Mouse (Mus musculus): ENCODE data around the gene Try5.
"Not testable (repeated sequence)": the region's sequence is repeated elsewhere in the genome, so short reads cannot be mapped to it uniquely, and the experiment has no call there.

Gene Try5

DNA sequence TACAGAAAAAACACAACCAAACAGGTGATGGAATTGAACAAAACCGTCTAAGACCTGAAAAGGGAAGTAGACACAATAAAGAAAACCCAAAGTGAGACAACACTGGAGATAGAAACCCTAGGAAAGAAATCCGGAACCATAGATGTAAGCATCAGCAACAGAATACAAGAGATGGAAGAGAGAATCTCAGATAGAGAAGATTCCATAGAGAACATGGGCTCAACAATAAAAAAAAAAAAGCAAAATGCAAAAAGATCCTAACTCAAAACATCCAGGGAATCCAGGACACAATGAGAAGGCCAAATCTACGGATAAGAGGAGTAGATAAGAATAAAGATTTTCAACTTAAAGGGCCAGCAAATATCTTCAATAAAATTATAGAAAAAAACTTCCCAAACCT is at the start of gene Try5:
Gene Try5, minus strand, starts transcription at position 101 of the 400 bp plus-strand sequence.
- not testable (repeated sequence) for DNase-seq

DNA sequence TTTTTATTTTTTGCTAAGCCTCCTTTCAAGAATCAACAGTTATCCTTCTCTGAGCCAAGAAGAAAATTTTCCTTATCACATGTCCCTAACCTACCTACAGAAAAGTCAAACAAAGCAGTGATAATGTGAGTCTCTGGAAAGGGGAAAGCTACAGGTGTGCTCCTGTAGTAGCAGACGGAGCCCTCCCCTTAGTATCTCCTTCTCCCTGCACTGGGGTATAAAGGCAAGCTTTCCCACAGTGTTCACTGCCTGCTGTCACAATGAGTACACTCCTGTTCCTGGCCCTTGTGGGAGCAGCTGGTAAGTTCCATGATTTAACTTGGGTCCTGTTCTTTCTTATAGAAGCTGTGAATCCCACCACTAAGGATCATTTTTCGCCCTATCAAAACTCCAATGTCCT is 37.3 kb upstream of the Try5 start, which contains the start of gene Try10:
Gene Try10, plus strand, starts transcription at position 174 of the 400 bp plus-strand sequence.
- no peak for DNase-seq

DNA sequence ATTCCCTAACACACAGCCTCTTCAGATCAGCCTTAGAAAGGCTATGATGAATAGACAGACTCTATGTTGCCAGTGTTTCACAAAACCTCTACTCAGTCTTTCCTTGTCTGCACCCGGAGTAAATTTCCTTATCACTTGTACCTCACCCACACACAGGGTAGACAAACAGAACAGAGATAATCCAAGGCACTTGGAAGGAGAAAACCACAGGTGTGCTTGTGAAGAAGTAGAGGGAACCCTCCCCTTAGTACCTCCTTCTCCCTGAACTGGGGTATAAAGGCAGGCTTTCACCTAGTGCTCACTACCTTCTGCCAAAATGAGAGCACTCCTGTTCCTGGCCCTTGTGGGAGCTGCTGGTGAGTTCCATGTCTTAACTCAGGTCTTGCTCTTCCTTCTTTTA is 14.7 kb downstream of the Try5 start, which contains the start of gene Try4:
Gene Try4, plus strand, starts transcription at position 301 of the 400 bp plus-strand sequence.
- DNase-seq: no peak

DNA sequence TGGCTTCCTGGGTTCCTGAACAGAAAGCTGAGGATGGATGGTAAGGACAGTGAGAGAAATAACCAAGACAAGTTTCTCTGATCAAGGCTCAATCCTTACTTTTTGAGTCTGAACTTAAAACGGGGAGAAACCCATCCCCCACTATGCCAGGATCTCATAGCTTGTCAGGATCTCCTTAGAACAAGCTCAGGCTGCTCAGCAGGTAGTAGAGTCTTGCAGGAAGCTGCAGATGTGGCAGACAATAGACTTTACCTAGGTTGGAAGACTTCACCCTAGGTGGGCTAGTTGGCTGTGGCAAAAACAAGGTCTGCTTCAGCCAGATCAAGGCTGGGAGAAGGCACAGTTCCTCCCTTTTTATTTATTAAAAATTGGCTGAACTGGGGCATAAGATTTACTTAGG is 18.4 kb downstream of the Try5 start:
- DNase-seq: no peak

DNA sequence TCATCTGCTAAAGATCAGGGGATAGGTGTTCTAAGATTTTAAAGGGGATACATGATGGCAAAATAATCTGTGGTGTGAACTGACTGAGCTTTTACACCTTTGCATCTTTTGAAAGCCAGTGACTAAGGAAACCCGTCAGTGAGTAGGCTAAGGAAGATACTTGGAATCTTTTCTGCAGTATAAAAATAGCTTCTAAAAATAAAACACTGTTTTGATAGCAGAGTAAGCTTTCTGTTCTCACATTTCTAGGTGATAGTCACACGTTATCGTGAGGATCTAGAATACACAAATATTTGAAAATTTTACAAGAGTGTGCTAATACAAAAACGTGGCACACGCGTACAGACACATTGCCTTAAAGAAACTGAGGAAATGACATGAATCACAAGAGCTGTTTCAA is 50.5 kb downstream of the Try5 start:
- no peak for DNase-seq

DNA sequence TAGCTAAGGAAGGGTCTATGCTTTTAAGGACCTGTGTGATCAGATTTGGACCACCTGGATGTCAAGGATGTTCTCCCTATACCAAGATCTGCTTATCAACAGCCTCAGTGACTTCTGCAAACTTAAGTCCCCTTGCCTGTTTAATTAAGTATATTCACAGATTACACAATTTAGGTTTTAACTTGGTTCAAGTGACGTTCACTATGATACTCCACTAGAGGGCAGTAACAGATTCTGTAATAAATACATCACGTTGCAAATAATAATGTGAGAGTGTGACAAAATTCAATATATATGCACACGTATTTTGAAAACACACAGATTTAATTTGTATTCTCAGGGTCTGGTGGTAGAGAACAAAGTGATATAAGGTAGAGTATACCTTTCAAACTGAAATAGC is 53.8 kb downstream of the Try5 start:
- no peak for DNase-seq
